Mouse (Mus musculus): ENCODE results near the gene Tmem89. TPM values are rescaled to one million over a fixed set of nuclear protein-coding genes. Genes with fewer than 3 reads are reported as not detected.

Gene Tmem89
- polyA plus RNA-seq, 1 experiment, result 0.08 TPM

DNA sequence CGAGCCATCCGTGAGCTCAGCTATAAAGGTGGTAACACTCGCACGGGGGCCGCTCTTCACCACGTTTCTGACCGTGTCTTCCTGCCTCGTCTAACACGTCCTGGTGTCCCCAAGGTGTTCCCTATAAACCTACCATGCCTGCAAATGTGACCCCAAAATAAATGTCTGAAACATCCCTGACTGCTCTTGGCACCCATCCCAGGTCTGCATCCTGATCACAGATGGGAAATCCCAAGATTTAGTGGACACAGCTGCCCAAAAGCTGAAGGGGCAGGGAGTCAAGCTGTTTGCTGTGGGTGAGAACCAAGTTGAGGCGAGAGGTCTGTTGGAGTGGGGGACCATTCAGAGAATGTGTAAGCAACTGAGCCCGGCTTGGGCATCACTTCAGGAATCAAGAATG, 40.8 kb downstream of the Tmem89 start:
- DNase-seq, result no peak
- Histone ChIP-seq H3K27ac (ENCODE audit: insufficient read depth, low read depth, low read length) (no peak overlapping the region), H3K36me3 (ENCODE audit: control insufficient read depth, insufficient read depth, low read length) (no peaks in the 10 kb centered on the region), H3K4me1 (ENCODE audit: control insufficient read depth, insufficient read depth, low read length) (no peaks in the 10 kb centered on the region), H3K27me3 (replicated peaks; ENCODE audit: control insufficient read depth, insufficient read depth, low read length) (no peaks in the 10 kb centered on the region), H3K4me3 (ENCODE audit: insufficient read depth, low read depth, low read length) (no peak overlapping the region)
- WGBS, result 83% methylated on average over 11 of the region's 11 CpGs
- TF ChIP-seq CTCF (conservative IDR thresholded peaks at IDR 0.05; ENCODE audit: insufficient read depth, insufficient read length, low read depth, low read length) (no peak), POLR2A (IDR thresholded peaks at IDR 0.05; ENCODE audit: low read depth, low read length) (no peak)

DNA sequence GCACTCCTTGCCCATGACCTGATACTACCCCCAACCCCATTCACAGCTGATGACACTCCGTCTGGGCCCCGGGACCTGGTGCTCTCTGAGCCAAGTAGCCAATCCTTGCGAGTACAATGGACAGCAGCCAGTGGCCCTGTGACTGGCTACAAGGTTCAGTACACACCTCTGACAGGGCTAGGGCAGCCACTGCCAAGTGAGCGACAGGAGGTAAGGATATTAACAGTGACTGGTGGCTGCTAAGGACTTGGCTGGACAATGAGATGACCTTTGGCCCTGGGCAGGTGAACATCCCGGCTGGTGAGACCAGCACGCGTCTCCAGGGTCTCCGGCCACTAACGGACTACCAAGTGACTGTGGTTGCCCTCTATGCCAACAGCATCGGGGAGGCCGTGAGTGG, 41.4 kb downstream of the Tmem89 start:
- no peaks in the 10 kb centered on the region for H3K27me3 ChIP-seq (replicated peaks; ENCODE audit: control insufficient read depth, insufficient read depth, low read length)
- DNase-seq, result peak; percentile 85
- H3K27ac ChIP-seq (ENCODE audit: insufficient read depth, low read depth, low read length), result no peak overlapping the region
- H3K36me3 ChIP-seq (ENCODE audit: control insufficient read depth, insufficient read depth, low read length), result no peaks in the 10 kb centered on the region
- H3K4me1 ChIP-seq (ENCODE audit: control insufficient read depth, insufficient read depth, low read length), result no peaks in the 10 kb centered on the region
- WGBS, result 65% methylated on average over 11 of the region's 11 CpGs
- no peak overlapping the region for H3K4me3 ChIP-seq (ENCODE audit: insufficient read depth, low read depth, low read length)
- no peak for TF ChIP-seq POLR2A (IDR thresholded peaks at IDR 0.05; ENCODE audit: low read depth, low read length)
- TF ChIP-seq CTCF (conservative IDR thresholded peaks at IDR 0.05; ENCODE audit: insufficient read depth, insufficient read length, low read depth, low read length), result no peak

DNA sequence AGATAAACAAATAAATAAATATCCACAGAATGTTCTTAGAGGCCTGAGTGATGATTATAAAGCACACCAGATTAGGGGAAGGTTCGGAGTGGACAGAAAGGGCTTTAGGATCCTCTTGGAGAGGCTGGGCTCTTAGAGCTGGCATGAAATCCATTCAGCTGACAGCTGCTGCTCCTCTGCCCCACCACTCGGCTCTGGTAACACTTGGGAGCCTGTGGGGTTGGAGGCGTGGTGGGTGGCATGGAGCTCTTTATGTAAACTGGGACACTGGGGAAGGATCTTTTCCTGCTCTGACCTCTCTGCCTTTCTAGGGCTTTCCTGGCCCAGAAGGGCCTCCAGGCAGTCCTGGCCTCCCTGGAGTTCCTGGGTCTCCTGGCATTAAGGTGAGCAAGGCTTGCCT, 49.2 kb downstream of the Tmem89 start:
- no peak for TF ChIP-seq CTCF (conservative IDR thresholded peaks at IDR 0.05; ENCODE audit: insufficient read depth, insufficient read length, low read depth, low read length)
- TF ChIP-seq POLR2A (IDR thresholded peaks at IDR 0.05; ENCODE audit: low read depth, low read length), result no peak
- Histone ChIP-seq H3K27ac (ENCODE audit: insufficient read depth, low read depth, low read length) (no peak overlapping the region), H3K4me3 (ENCODE audit: insufficient read depth, low read depth, low read length) (no peak overlapping the region), H3K27me3 (replicated peaks; ENCODE audit: control insufficient read depth, insufficient read depth, low read length) (no peaks in the 10 kb centered on the region), H3K4me1 (ENCODE audit: control insufficient read depth, insufficient read depth, low read length) (no peaks in the 10 kb centered on the region), H3K36me3 (ENCODE audit: control insufficient read depth, insufficient read depth, low read length) (no peaks in the 10 kb centered on the region)
- 70% methylated on average over 3 of the region's 3 CpGs for WGBS
- no peak for DNase-seq

DNA sequence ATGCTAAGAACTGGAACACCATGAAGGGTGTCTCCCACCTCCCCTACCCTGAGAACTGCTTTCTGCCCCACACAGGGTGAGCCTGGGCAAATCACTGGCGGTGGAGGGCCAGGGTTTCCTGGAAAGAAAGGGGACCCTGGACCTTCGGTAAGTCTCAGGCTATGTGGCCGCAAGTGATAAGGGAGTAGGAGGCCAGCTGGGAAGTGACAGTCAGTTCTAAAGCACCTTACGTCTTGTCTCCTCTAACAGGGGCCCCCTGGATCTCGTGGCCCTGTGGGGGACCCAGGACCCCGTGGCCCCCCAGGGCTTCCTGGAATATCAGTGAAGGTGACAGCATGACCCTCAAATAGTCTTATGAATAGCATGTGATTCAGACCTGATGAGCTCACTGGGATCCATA, 49.9 kb downstream of the Tmem89 start:
- no peak overlapping the region for H3K27ac ChIP-seq (ENCODE audit: insufficient read depth, low read depth, low read length)
- no peak for DNase-seq
- 85% methylated on average over 6 of the region's 6 CpGs for WGBS
- no peaks in the 10 kb centered on the region for H3K4me1 ChIP-seq (ENCODE audit: control insufficient read depth, insufficient read depth, low read length)
- no peaks in the 10 kb centered on the region for H3K36me3 ChIP-seq (ENCODE audit: control insufficient read depth, insufficient read depth, low read length)
- TF ChIP-seq CTCF (conservative IDR thresholded peaks at IDR 0.05; ENCODE audit: insufficient read depth, insufficient read length, low read depth, low read length), result no peak
- no peak for TF ChIP-seq POLR2A (IDR thresholded peaks at IDR 0.05; ENCODE audit: low read depth, low read length)
- no peaks in the 10 kb centered on the region for H3K27me3 ChIP-seq (replicated peaks; ENCODE audit: control insufficient read depth, insufficient read depth, low read length)
- H3K4me3 ChIP-seq (ENCODE audit: insufficient read depth, low read depth, low read length), result no peak overlapping the region

Other genes with a start within 250 kb of the Tmem89 start
- 19.0 and 19.8 TPM in 2 replicates for gene Prkar2a, start 225.3 kb upstream of the Tmem89 start, polyA plus RNA-seq (2012; rRNA removed)
- 68.3 and 78.0 TPM in 2 replicates for gene Ip6k2, start 130.8 kb upstream of the Tmem89 start, polyA plus RNA-seq (2012; rRNA removed)
- gene Nckipsd, start 106.3 kb upstream of the Tmem89 start, polyA plus RNA-seq (2012; rRNA removed), result 19.1 and 24.1 TPM in 2 replicates
- 0.18 and 0.19 TPM in 2 replicates for gene Celsr3, start 88.3 kb upstream of the Tmem89 start, polyA plus RNA-seq (2012; rRNA removed)
- 33.9 and 37.2 TPM in 2 replicates for gene Slc26a6, start 61.3 kb upstream of the Tmem89 start, polyA plus RNA-seq (2012; rRNA removed)
- gene Uqcrc1, start 22.0 kb downstream of the Tmem89 start, polyA plus RNA-seq (2012; rRNA removed), result 1,190 and 1,260 TPM in 2 replicates
- 1.8 and 2.3 TPM in 2 replicates for gene Col7a1, start 39.0 kb downstream of the Tmem89 start, polyA plus RNA-seq (2012; rRNA removed)
- 0.11 and 0.18 TPM in 2 replicates for gene Ucn2, start 71.4 kb downstream of the Tmem89 start, polyA plus RNA-seq (2012; rRNA removed)
- 10.6 and 11.3 TPM in 2 replicates for gene Pfkfb4, start 77.2 kb downstream of the Tmem89 start, polyA plus RNA-seq (2012; rRNA removed)
- gene Shisa5, start 123.9 kb downstream of the Tmem89 start, polyA plus RNA-seq (2012; rRNA removed), result 467 and 688 TPM in 2 replicates
- 45.2 and 46.7 TPM in 2 replicates for gene Trex1, start 145.1 kb downstream of the Tmem89 start, polyA plus RNA-seq (2012; rRNA removed)
- gene Atrip, start 159.5 kb downstream of the Tmem89 start, polyA plus RNA-seq (2012; rRNA removed), result 20.2 and 20.9 TPM in 2 replicates
- 11.4 and 11.7 TPM in 2 replicates for gene Ccdc51, start 167.9 kb downstream of the Tmem89 start, polyA plus RNA-seq (2012; rRNA removed)
- 42.4 and 80.7 TPM in 2 replicates for gene Tma7, start 168.0 kb downstream of the Tmem89 start, polyA plus RNA-seq (2012; rRNA removed)
- 16.7 and 21.7 TPM in 2 replicates for gene Plxnb1, start 180.8 kb downstream of the Tmem89 start, polyA plus RNA-seq (2012; rRNA removed)
- gene Fbxw21, start 247.4 kb downstream of the Tmem89 start, polyA plus RNA-seq (2012; rRNA removed), result not detected in 2 replicates